Mouse (Mus musculus) embryonic facial prominence, embryonic 13.5 days (tissue): Measurements from ENCODE around the gene Icam4. TPM values are rescaled to one million over a fixed set of nuclear protein-coding genes. Genes with fewer than 3 reads are reported as not detected.

Source experiments
- ATAC-seq: fragments of 200-750 bp; cut with Nextera tagmentation; 2 replicates; pipeline ENCODE4 v1.8.0; 2017; ENCODE audit warnings: low read depth; ENCODE audit not compliant: insufficient number of reproducible peaks, insufficient read depth, low FRiP score, low TSS enrichment
- H3K27ac ChIP-seq: fragments of 300-500 bp; sonication (generic); 2 replicates; pipeline ENCODE4 v1.5.1; 2015; ENCODE audit warnings: moderate library complexity, mild to moderate bottlenecking, inconsistent platforms
- H3K27me3 ChIP-seq: fragments of 300-500 bp; sonication (generic); 2 replicates; pipeline ENCODE4 v1.6.1; 2015; ENCODE audit warnings: mild to moderate bottlenecking, inconsistent platforms
- H3K36me3 ChIP-seq: fragments of 300-500 bp; sonication (generic); 2 replicates; pipeline ENCODE4 v1.6.1; 2015; ENCODE audit warnings: mild to moderate bottlenecking, inconsistent platforms
- H3K4me1 ChIP-seq: fragments of 300-500 bp; sonication (generic); 2 replicates; pipeline ENCODE4 v1.6.1; 2015; ENCODE audit warnings: inconsistent platforms
- H3K4me2 ChIP-seq: fragments of 300-500 bp; sonication (generic); 2 replicates; pipeline ENCODE4 v1.6.1; 2015; ENCODE audit warnings: moderate library complexity, mild to moderate bottlenecking, inconsistent platforms
- H3K4me3 ChIP-seq: fragments of 300-500 bp; sonication (generic); 2 replicates; pipeline ENCODE4 v1.5.1; 2015; ENCODE audit warnings: mild to moderate bottlenecking, inconsistent platforms
- H3K9ac ChIP-seq: fragments of 300-500 bp; sonication (generic); 2 replicates; pipeline ENCODE4 v1.6.1; 2015; ENCODE audit warnings: mild to moderate bottlenecking, inconsistent platforms
- H3K9me3 ChIP-seq: fragments of 300-500 bp; sonication (generic); 2 replicates; pipeline ENCODE4 v1.6.1; 2016; ENCODE audit warnings: inconsistent platforms
- WGBS: fragments of 180-500 bp; shearing (Covaris S2); methylation state at CpG from one replicate; pipeline ENCODE4 v1.1.7; 2015; ENCODE audit warnings: mixed read lengths; 5-methylcytosine and 5-hydroxymethylcytosine counted together
- polyA plus RNA-seq: library from polyadenylated mRNA; unstranded; fragments of >200 nt; fragmentation: Nextera tagmentation; extraction: Ambion mirVana; gene quantifications from 2 replicates; pipeline ENCODE4 v1.2.1, GENCODE M21; 2015

Icam4 gene
- polyA plus RNA-seq, 1 experiment from 2014 or later = 0.27 TPM

DNA sequence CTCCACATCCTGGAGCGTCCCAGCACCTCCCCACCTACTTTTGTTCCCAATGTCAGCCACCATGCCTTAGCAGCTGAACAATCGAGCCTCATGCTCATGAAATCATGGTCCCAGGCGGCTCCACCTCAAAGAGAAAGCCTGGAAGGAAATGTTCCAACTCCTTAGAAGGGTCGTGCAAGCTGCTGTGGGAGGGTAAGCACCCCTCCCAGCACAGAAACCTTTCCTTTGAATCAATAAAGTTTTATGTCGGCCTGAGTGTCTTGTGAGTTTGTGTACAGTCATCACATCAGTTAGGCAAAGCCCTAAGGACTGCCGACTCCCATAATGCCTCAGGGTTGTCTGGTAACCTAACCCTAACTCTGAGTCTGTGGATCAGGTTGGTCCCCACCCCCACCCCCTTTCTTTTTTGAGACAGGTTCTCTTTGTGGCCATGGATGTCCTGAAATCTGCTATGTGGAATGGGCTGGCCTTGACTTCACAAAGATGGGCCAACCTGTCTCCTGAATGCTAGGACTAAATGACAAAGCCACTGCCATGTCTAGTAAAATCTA is 538 bp upstream of the Icam4 start:
- H3K9ac ChIP-seq = no peak overlapping the region
- ATAC-seq = no peak
- WGBS = 69% methylated on average over 6 of the region's 6 CpGs
- no peaks in the 10 kb centered on the region for H3K9me3 ChIP-seq
- H3K27me3 ChIP-seq = peaks cover 69% of the 10 kb centered on the region
- H3K36me3 ChIP-seq = no peaks in the 10 kb centered on the region
- peaks cover 46% of the 10 kb centered on the region for H3K4me1 ChIP-seq
- no peak overlapping the region for H3K27ac ChIP-seq
- H3K4me3 ChIP-seq = no peak overlapping the region
- H3K4me2 ChIP-seq = no peak overlapping the region

DNA sequence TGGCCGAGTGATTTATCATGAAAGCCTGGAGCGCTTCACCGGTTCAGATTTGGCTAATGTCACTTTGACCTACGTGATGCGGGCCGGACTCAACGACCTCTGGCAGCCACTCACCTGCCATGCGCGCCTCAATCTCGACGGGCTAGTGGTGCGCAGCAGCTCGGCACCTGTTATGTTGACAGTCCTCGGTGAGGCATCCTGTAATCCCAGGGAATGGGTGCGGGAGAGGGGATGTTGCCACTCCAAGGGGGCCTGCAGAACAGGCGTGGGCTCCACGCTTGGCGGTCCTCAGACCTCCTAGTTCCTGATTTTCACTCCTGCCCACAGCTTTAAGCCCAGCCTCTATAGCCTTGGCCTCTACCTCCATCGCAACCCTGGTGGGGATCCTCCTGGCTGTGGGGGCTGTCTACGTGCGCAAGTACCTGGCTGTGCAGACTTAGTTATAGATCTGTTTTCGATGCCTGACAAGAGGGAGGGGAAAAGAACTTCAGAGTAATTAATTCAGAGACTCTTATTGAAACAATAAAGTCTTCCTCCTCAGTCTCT is 955 bp downstream of the Icam4 start:
- Histone ChIP-seq H3K9ac (no peak overlapping the region), H3K4me1 (peaks cover 51% of the 10 kb centered on the region), H3K9me3 (no peaks in the 10 kb centered on the region), H3K4me3 (peak overlapping the region; percentile 53; the same call in 1 of the 2 replicates), H3K36me3 (no peaks in the 10 kb centered on the region), H3K27ac (no peak overlapping the region), H3K4me2 (peak overlapping the region; percentile 99), H3K27me3 (peaks cover 83% of the 10 kb centered on the region)
- 25% methylated on average over 22 of the region's 22 CpGs for WGBS
- ATAC-seq = no peak

DNA sequence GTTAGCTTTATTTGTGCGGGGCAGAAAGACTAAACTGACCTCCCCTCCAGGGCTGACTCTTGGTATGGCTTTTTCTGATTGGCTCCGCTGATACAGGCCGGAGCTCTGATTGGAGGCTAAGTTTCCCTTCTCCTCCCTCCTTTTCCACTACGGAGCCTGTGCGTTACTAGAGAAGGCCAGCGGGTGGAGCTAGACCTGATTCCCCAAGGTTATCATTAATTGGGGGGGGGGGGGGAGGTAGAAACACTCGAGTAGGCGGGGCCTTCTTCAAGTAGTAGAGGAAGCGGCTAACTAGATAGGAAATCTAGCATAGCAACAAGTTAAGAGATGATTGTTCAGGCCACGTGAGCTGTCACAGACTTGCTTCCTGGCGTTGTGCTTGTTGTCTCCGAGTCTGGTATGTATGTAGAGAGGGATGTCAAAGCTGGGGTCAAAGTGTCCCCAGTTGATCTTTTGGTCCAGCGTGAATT is 1.6 kb downstream of the Icam4 start:
- Histone ChIP-seq H3K9ac (peak overlapping the region; percentile 61), H3K4me1 (peaks cover 51% of the 10 kb centered on the region), H3K9me3 (no peaks in the 10 kb centered on the region), H3K36me3 (no peaks in the 10 kb centered on the region), H3K4me3 (peak overlapping the region; percentile 53), H3K27ac (no peak overlapping the region), H3K27me3 (peaks cover 90% of the 10 kb centered on the region), H3K4me2 (peak overlapping the region; percentile 99)
- no peak for ATAC-seq
- 0% methylated on average over 13 of the region's 13 CpGs for WGBS

DNA sequence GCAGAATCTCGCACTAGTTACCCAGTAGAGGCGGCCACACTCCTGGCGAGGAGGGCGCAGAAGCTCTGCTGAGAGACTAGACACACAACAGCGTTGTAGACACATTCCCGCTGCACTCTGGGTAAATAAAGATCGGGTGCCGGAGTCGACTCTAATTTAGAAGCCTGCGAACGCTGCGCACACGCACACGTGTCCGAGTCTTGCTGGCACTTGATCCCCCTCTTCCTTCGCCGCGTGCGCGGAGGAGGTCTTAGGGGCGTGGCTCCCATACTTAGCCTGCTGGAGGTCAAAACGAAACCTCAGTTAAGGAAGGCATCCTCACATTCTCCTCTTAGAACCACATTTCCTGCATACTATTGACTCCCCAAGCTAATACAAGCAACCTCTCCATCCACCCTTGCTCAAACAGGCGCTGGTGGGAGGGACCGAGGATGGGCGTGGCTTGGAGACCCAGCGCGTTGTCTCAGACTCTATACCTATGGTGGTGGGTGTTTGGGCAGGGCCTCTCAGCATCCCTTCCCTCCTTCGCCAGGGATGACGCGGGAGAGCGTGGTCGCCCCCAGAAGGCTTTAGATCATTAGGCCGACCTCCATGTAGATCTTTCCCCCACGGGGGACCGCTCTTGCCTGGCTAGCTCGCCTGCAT is 2.2 kb downstream of the Icam4 start:
- H3K27ac ChIP-seq = no peak overlapping the region
- peaks cover 56% of the 10 kb centered on the region for H3K4me1 ChIP-seq
- no peaks in the 10 kb centered on the region for H3K36me3 ChIP-seq
- peak overlapping the region; percentile 99 for H3K4me2 ChIP-seq
- peaks cover 96% of the 10 kb centered on the region for H3K27me3 ChIP-seq
- peak overlapping the region; percentile 61 for H3K9ac ChIP-seq
- peak; percentile 23; the same call in 1 of the 2 replicates for ATAC-seq
- WGBS = under 1% methylated on average over 36 of the region's 36 CpGs
- H3K4me3 ChIP-seq = peak overlapping the region; percentile 53
- no peaks in the 10 kb centered on the region for H3K9me3 ChIP-seq

DNA sequence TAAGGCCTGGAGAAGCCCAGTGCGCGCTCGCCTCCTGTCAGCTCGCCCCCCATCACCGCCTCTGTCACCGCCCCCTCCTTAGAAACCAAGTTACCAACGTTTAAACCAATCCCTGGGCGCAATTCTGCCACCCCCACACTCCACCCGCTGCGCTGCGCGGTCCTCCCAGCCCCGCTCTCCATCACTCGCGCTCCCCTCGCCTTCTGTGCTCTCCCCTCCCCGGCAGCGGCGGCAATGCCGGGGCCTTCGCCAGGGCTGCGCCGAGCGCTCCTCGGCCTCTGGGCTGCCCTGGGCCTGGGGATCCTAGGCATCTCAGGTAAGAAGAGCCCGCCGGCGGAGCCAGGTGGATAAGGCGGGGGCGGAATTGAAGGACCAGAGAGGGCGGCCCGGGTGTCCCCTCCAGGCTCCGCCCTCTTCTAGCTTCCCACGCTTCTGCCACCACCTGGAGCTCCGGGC is 2.8 kb downstream of the Icam4 start, which contains the start of gene Icam5:
Icam5 (plus strand) TSS at position 178 of the 456 bp plus-strand sequence.
- no peak for ATAC-seq
- under 1% methylated on average over 35 of the region's 35 CpGs for WGBS

DNA sequence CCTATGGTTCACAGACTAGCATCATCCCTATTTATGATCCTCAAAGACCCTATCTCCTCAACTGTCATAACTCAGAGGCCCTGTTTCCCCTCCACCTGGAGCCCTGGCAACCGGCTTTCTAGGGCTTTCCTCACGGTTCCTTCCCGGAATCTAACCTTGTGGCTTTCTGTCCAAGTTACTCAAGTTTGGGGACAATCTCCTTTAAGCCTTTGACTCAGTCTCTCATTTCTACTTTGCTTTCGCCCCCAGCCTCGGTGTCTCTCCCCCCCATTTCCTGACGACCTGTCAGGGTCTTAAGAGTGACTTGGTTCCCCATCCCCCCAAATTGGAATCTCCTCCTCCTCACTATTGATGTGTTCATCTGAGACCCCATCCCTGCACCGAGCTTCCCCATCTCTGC is 3.3 kb downstream of the Icam4 start:
- peaks cover 97% of the 10 kb centered on the region for H3K27me3 ChIP-seq

More for the DNA sequence above, 2.8 kb downstream of the Icam4 start, which contains the start of gene Icam5:
- Histone ChIP-seq H3K36me3 (no peaks in the 10 kb centered on the region), H3K27me3 (peaks cover 96% of the 10 kb centered on the region), H3K4me2 (peak within 1 kb of the TSS; percentile 99), H3K9me3 (no peaks in the 10 kb centered on the region), H3K9ac (peak within 1 kb of the TSS; percentile 61), H3K4me3 (peak within 1 kb of the TSS; percentile 53), H3K27ac (no peak within 1 kb of the TSS), H3K4me1 (peaks cover 61% of the 10 kb centered on the region)

DNA sequence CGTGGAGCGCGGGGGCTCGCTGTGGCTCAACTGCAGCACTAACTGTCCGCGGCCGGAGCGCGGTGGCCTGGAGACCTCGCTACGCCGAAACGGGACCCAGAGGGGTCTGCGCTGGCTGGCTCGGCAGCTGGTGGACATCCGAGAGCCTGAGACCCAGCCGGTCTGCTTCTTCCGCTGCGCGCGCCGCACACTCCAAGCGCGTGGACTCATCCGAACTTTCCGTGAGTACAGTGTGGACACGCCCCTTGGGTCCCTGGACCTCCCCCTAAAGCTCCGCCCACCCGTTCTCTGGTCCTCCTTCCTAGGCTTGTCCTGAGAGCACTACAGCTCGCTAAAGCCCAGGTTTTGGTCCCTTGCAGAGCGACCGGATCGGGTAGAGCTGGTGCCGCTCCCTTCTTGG is 4.0 kb downstream of the Icam4 start:
- H3K27ac ChIP-seq = no peak overlapping the region
- peaks cover 72% of the 10 kb centered on the region for H3K4me1 ChIP-seq
- H3K27me3 ChIP-seq = peaks cover 97% of the 10 kb centered on the region
- H3K36me3 ChIP-seq = no peaks in the 10 kb centered on the region
- WGBS = under 1% methylated on average over 34 of the region's 34 CpGs
- peak overlapping the region; percentile 53 for H3K4me3 ChIP-seq
- H3K9me3 ChIP-seq = no peaks in the 10 kb centered on the region
- ATAC-seq = peak; percentile 49
- peak overlapping the region; percentile 61 for H3K9ac ChIP-seq
- H3K4me2 ChIP-seq = peak overlapping the region; percentile 99

More for the DNA sequence above, 3.3 kb downstream of the Icam4 start:
- H3K4me3 ChIP-seq = peak overlapping the region; percentile 53
- ATAC-seq = no peak
- H3K4me1 ChIP-seq = peaks cover 67% of the 10 kb centered on the region
- no peak overlapping the region for H3K27ac ChIP-seq
- no peaks in the 10 kb centered on the region for H3K9me3 ChIP-seq
- H3K4me2 ChIP-seq = peak overlapping the region; percentile 99
- WGBS = under 1% methylated on average over 7 of the region's 7 CpGs
- no peaks in the 10 kb centered on the region for H3K36me3 ChIP-seq
- H3K9ac ChIP-seq = 0 out of 2 replicates have a peak overlapping the region, but pooled peaks have one; percentile 61

DNA sequence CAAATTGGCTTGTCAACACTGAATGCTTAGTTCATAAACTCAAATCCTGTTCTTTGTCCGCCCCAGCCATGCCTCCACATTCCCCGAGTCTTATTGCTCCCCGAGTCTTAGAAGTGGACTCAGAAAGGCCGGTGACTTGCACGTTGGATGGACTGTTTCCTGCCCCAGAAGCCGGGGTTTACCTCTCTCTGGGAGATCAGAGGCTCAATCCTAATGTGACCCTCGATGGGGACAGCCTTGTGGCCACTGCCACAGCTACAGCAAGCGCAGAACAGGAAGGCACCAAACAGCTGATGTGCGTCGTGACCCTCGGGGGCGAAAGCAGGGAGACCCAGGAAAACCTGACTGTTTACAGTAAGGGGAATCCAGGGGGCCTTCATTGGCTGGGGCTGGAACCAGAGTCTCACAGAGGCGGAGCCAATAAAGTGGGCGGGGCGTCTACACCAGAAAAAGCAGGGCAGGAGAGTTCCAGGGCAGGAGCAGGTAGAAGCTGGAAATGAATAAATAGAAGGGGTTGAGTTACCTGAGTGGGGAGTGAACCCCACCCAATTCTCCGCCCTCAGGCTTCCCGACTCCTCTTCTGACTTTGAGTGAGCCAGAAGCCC is 5.4 kb downstream of the Icam4 start:
- H3K27me3 ChIP-seq = peaks cover 97% of the 10 kb centered on the region
- H3K9ac ChIP-seq = no peak overlapping the region
- no peak overlapping the region for H3K4me2 ChIP-seq
- H3K4me1 ChIP-seq = peaks cover 64% of the 10 kb centered on the region
- H3K27ac ChIP-seq = no peak overlapping the region
- no peak overlapping the region for H3K4me3 ChIP-seq
- no peaks in the 10 kb centered on the region for H3K36me3 ChIP-seq
- ATAC-seq = no peak
- H3K9me3 ChIP-seq = 0 out of 2 replicates have a peak, but pooled peaks cover 7% of the 10 kb centered on the region
- WGBS = 3% methylated on average over 17 of the region's 17 CpGs

DNA sequence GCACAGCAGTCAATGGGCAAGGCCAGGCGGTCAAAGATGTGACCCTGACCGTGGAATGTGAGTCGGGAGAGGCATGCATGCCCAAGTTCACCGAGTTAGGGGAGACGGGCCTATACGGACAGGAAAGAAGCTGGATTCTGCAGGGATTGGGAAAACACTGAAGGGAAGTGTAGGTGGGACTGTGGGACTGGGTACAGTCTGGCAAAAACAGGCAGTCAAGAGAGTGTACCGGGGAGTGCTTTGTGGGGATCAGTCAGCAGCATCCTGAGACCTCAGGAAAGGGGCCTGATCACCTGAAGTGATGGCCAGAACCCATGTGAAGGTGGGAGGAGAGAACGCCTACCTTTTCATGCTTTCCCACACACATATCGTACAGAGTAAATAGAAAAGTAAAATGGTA is 6.4 kb downstream of the Icam4 start:
- peaks cover 55% of the 10 kb centered on the region for H3K4me1 ChIP-seq
- peaks cover 97% of the 10 kb centered on the region for H3K27me3 ChIP-seq
- H3K4me2 ChIP-seq = no peak overlapping the region
- peak overlapping the region; percentile 7; the same call in 1 of the 2 replicates for H3K4me3 ChIP-seq
- no peak overlapping the region for H3K27ac ChIP-seq
- ATAC-seq = no peak
- no peaks in the 10 kb centered on the region for H3K36me3 ChIP-seq
- no peak overlapping the region for H3K9ac ChIP-seq
- 17% methylated on average over 9 of the region's 9 CpGs for WGBS
- 0 out of 2 replicates have a peak, but pooled peaks cover 7% of the 10 kb centered on the region for H3K9me3 ChIP-seq

DNA sequence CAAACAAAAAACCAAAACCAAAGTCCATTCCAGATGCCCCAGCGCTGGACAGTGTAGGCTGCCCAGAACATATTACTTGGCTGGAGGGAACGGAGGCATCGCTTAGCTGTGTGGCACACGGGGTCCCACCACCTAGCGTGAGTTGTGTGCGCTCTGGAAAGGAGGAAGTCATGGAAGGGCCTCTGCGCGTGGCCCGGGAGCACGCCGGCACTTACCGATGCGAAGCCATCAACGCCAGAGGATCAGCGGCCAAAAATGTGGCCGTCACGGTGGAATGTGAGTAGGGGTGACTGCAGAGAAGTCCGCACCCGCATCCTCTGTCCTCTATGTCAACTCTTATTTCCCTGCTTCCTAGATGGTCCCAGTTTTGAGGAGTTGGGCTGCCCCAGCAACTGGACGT is 7.0 kb downstream of the Icam4 start:
- WGBS = 9% methylated on average over 20 of the region's 20 CpGs
- peak overlapping the region; percentile 47; the same call in 1 of the 2 replicates for H3K4me3 ChIP-seq
- peaks cover 96% of the 10 kb centered on the region for H3K27me3 ChIP-seq
- H3K27ac ChIP-seq = no peak overlapping the region
- ATAC-seq = no peak
- 0 out of 2 replicates have a peak, but pooled peaks cover 7% of the 10 kb centered on the region for H3K9me3 ChIP-seq
- peaks cover 49% of the 10 kb centered on the region for H3K4me1 ChIP-seq
- H3K36me3 ChIP-seq = no peaks in the 10 kb centered on the region
- H3K4me2 ChIP-seq = no peak overlapping the region; the same call in 1 of the 2 replicates
- 0 out of 2 replicates have a peak overlapping the region, but pooled peaks have one; percentile 32 for H3K9ac ChIP-seq

DNA sequence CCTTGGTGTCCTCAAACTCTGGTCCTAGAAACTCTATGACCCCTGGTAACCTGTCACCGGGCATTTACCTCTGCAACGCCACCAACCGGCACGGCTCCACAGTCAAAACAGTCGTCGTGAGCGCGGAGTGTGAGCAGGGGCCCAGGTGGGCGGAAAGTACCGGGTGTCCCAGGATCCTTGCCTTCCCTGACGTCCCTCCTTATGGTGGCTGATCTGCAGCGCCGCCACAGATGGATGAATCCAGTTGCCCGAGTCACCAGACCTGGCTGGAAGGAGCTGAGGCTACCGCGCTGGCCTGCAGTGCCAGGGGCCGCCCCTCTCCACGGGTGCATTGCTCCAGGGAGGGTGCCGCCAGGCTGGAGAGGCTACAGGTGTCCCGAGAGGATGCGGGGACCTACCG is 7.5 kb downstream of the Icam4 start:
- H3K4me2 ChIP-seq = peak overlapping the region; percentile 71
- no peak overlapping the region for H3K27ac ChIP-seq
- WGBS = 2% methylated on average over 22 of the region's 22 CpGs
- peaks cover 44% of the 10 kb centered on the region for H3K4me1 ChIP-seq
- peak overlapping the region; percentile 47 for H3K4me3 ChIP-seq
- peaks cover 91% of the 10 kb centered on the region for H3K27me3 ChIP-seq
- H3K9ac ChIP-seq = 0 out of 2 replicates have a peak overlapping the region, but pooled peaks have one; percentile 62
- H3K9me3 ChIP-seq = 0 out of 2 replicates have a peak, but pooled peaks cover 7% of the 10 kb centered on the region
- H3K36me3 ChIP-seq = no peaks in the 10 kb centered on the region
- no peak for ATAC-seq
